Mouse (Mus musculus) inflammation-experienced regulatory T-cells, adult 6 months (primary cell): ENCODE measurements at regions not wholly inside any gene's neighbourhood (a gene's known extent, or its start where the extent isn't known, plus 50 kb on each side); places are given as distances from the start of the nearest gene placed in this dataset.

Experiments used
- ATAC-seq: one replicate; pipeline ENCODE4 v1.8.0; 2017

- ATAC-seq = no peak
Measured at GRCm38 (mm10) chr6:31658447-31659199, 94.8 kb upstream of the Podxl start.

- ATAC-seq = no peak
Measured at GRCm38 (mm10) chr6:31650791-31651476, 87.2 kb upstream of the Podxl start.

DNA sequence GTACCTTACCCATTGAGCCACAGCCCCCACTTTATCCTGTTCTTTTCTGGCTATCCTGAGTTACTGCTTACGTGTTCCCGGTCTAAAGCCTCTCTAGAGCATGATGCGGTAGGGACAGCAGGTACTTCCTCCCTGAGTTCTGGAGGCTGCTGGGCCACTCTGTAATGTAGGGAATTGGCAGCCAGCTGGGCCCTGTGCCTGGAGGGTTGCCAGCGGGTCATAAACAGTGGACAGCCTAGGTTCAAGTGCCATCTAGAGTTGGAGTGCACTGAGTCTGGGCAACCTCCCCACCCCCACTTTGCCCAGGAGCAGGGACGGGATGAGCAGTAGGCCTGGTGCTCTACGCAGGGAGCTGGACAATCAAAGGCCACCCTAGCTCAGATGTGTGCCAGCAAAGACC lies 81.5 kb upstream of the Podxl start:
- no peak for ATAC-seq

DNA sequence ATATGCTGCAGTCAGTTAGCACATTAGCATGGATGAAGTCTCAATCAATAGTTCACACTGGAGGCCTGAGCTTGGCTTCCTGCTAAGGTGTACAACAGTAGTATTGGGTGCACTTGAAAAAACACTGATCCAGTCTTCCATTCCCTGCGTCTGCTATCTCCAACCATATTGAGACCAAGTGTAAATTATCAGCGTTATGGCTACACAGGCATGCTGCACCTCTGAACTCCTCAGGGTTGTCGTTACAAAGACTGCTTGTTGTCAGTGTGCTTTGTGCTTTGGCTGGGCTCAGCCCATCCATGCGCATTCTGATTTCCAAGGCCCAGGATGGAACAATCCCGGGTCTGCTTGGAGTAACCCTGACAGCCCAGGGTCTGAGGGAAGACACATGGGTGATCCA lies 80.7 kb upstream of the Podxl start:
- no peak for ATAC-seq

DNA sequence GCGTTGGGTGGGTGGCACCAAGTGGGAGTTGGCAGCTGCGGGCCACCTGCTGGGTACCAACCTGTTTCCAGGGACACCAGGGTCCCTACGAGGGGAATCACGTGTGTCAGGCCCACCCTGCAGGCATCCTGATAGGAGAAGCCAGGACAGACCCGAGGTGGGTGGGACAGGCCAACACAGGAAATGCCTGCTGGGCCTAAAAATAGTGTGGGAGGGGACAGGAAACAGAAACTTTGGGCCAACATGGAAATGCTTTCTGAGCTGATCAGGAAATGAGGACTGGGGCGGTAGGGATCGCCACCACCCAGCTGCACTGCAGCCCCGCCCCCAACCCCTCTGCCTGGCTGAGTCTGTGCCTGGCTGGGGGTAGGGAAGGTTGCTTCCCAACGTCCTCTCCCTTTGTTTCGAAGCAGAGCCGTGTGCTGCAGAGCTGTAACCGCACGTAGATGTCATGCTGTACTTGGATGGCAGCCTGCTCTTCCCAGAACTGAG lies 78.7 kb upstream of the Podxl start:
- no peak for ATAC-seq

DNA sequence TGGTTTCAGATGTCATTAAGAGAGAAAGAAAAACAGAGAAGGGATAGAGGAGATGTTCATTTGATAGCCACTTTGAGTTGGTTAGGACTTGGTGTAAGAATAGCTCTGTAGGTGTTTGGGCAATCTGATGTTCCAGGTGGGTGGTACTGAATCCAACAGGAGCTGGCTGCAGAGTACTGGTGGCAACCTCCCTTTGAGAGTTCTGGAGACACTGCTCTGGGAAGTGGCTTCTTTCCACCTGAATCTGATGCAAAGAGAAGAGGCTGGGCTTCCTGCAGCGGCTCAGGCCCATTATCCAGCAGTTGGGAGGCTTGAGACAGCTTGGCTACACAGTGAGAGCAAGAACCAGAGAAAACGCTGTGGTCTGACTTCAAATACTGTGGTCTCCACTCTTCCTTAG lies 77.0 kb upstream of the Podxl start:
- no peak for ATAC-seq

DNA sequence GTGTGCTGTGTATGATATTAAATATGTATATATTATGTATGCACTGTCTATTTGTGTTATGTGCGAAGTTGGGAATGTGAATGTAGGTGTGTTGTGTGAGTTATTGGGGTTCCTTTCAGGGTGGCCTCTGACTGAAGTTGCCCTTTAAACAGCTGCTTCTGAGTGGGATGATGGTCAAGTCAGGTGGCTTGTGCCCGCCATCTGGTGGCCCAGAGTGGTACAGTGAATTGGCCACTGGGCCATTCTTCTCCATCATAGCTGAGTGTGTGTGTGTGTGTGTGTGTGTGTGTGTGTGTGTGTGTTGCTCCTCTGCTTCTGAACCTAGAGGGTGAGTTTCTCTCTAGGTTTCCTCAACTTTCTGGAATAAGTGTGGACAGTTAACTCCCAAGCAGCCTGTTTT lies 75.7 kb upstream of the Podxl start:
- ATAC-seq = no peak

DNA sequence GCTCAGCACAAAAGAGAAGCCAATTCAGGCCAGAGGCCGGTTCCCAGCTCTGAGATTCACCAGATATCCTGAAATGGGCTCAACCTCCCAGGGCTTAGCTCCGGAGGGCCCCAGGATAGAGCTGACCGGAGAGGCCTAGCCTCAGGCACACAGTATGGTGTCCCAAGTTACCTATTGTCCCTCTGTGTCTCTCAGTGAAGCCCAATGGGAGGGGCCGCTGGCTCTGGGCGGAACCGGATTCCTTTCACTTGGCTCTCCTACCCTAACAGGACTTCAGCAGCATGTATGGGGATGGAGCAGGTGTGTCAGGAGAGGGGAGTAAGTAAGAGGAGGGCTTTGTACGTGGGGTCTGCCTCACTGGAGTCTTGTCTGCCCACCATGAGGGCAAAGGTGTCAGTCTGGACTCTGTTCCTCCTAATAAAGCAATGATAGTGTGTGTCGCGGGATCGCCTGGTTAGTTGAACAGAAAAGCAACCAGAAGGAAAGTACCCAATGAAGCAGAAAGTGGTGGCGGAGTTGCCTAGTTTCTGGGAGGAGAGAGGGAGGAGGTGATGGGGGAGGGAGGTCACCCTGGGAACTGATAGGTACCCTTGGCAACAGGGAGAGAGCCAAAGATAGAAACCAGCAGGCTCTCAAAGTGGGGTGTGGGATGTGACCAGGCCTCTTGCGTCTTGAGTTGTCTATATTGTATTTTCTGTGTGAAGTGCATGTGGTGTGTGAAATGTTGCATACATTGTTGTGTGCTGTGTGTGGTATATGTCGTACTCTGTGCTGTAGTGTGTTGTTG lies 74.8 kb upstream of the Podxl start:
- no peak for ATAC-seq

- ATAC-seq = no peak
Measured at GRCm38 (mm10) chr6:31637371-31638052, 73.7 kb upstream of the Podxl start.

DNA sequence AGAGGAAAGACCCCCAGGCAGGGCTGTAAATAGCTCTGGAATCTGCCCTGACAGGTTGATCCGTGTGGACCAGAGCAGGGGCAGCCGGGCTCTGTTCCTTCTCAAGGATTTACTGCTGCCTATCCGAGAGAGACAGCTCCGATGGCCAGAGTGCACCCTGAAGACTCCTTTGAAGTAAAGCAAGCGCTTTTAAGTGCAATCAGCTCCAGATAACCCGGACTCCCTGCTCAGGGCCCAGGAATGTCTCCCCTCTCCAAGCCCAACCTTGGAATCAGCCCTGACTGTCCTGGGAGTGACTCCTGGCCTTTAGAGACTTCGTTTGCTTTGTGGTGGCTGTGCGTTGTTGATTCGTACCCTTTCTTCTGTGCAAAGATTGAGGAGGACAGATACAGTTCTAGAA lies 73.2 kb upstream of the Podxl start:
- no peak for ATAC-seq

GRCm38 (mm10) chr6:31632485-31632884 lies 68.7 kb upstream of the Podxl start:
- ATAC-seq = no peak

- ATAC-seq = no peak
Measured at GRCm38 (mm10) chr6:31630009-31630408, 66.2 kb upstream of the Podxl start.

- no peak for ATAC-seq
Measured at GRCm38 (mm10) chr6:31627912-31628311, 64.1 kb upstream of the Podxl start.

- ATAC-seq = no peak
Measured at GRCm38 (mm10) chr6:31625055-31625454, 61.3 kb upstream of the Podxl start.

GRCm38 (mm10) chr6:31624374-31624773 lies 60.6 kb upstream of the Podxl start:
- ATAC-seq = no peak

DNA sequence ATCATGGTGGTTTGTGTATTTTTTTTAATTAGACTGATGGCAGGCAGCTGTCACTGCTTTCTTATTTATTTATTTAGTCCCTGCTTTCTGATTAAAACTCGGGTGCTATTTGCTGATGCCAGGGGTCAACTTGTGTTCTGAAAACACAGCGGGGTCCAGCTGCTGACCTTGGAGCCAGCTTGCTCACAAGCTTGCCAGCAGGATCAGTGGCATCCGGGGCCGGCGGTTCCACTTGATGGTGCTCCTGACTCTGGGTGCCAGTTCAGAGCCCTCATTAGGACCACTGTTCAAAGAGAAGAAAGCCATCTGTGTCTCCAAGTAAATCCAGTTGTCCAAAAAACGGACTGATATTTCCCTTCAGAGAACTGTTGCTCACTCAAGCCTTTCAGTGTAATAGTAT lies 57.2 kb upstream of the Podxl start:
- ATAC-seq = no peak

- no peak for ATAC-seq
Measured at GRCm38 (mm10) chr6:31618852-31619251, 55.1 kb upstream of the Podxl start.

GRCm38 (mm10) chr6:31617341-31617740 lies 53.6 kb upstream of the Podxl start:
- ATAC-seq = no peak

- no peak for ATAC-seq
Measured at GRCm38 (mm10) chr6:31615426-31615970, 51.7 kb upstream of the Podxl start.

GRCm38 (mm10) chr6:31614563-31614962 lies 50.8 kb upstream of the Podxl start:
- ATAC-seq = no peak

GRCm38 (mm10) chr6:31613590-31614319 lies 50.0 kb upstream of the Podxl start:
- no peak for ATAC-seq
